Mouse (Mus musculus) cortical plate, adult 2 months (tissue): Measurements from ENCODE around the gene Etv6. TPM values are rescaled to one million over a fixed set of nuclear protein-coding genes. Genes with fewer than 3 reads are reported as not detected.

Experiments used
- H3K27ac ChIP-seq: fragments of 200-500 bp; 2 replicates; pipeline ENCODE4 v1.5.1; 2012; ENCODE audit warnings: low read length, control low read depth, inconsistent platforms; ENCODE audit not compliant: insufficient read depth
- H3K4me1 ChIP-seq: fragments of 200-500 bp; 2 replicates; pipeline ENCODE4 v1.6.1; 2011; ENCODE audit warnings: low read length; ENCODE audit not compliant: control insufficient read depth, insufficient read depth
- H3K4me3 ChIP-seq: fragments of 200-500 bp; 2 replicates; pipeline ENCODE4 v1.5.1; 2011; ENCODE audit warnings: mild to moderate bottlenecking, low read length, control low read depth; ENCODE audit not compliant: insufficient read depth
- CTCF ChIP-seq: fragments of 200-500 bp; IDR thresholded peaks from 2 replicates; pipeline ENCODE4 v1.5.1; 2011; ENCODE audit warnings: mild to moderate bottlenecking, control low read depth, low read length; ENCODE audit not compliant: insufficient read depth; ENCODE audit errors: extremely low read depth
- POLR2A ChIP-seq: fragments of 200-500 bp; IDR thresholded peaks from 2 replicates; pipeline ENCODE4 v1.6.1; 2011; ENCODE audit warnings: mild to moderate bottlenecking, low read length, control low read depth; ENCODE audit not compliant: insufficient read depth; ENCODE audit errors: extremely low read depth
- polyA plus RNA-seq: library from polyadenylated mRNA; depleted of rRNA; stranded (reverse); fragments of >200 nt; gene quantifications from 2 replicates; pipeline ENCODE4 v1.2.3, GENCODE M21; 2012

The Etv6 gene
- polyA plus RNA-seq, 1 experiment = 13.0 TPM

GRCm38 (mm10) chr6:134183592-134184342 lies 148.3 kb downstream of the Etv6 start:
- Histone ChIP-seq H3K4me3 (no peak overlapping the region), H3K4me1 (peaks cover 7% of the 10 kb centered on the region), H3K27ac (no peak overlapping the region)
- TF ChIP-seq CTCF (no peak), POLR2A (no peak)

- peaks cover 7% of the 10 kb centered on the region for H3K4me1 ChIP-seq
- no peak overlapping the region for H3K4me3 ChIP-seq
- TF ChIP-seq CTCF = no peak
- no peak for TF ChIP-seq POLR2A
- H3K27ac ChIP-seq = no peak overlapping the region
Measured at GRCm38 (mm10) chr6:134186286-134186903, 150.9 kb downstream of the Etv6 start.

GRCm38 (mm10) chr6:134188719-134189118 lies 153.2 kb downstream of the Etv6 start:
- no peak overlapping the region for H3K4me3 ChIP-seq
- H3K27ac ChIP-seq = no peak overlapping the region
- H3K4me1 ChIP-seq = peaks cover 1% of the 10 kb centered on the region; the same call in 1 of the 2 replicates
- TF ChIP-seq POLR2A (no peak), CTCF (no peak)

GRCm38 (mm10) chr6:134189174-134189573 lies 153.7 kb downstream of the Etv6 start:
- H3K27ac ChIP-seq = no peak overlapping the region
- H3K4me3 ChIP-seq = no peak overlapping the region
- TF ChIP-seq CTCF (no peak), POLR2A (no peak)
- peaks cover 1% of the 10 kb centered on the region; the same call in 1 of the 2 replicates for H3K4me1 ChIP-seq

GRCm38 (mm10) chr6:134189575-134190132 lies 154.2 kb downstream of the Etv6 start:
- H3K27ac ChIP-seq = no peak overlapping the region

GRCm38 (mm10) chr6:134190597-134191278 lies 155.2 kb downstream of the Etv6 start:
- Histone ChIP-seq H3K27ac (no peak overlapping the region), H3K4me1 (peaks cover 1% of the 10 kb centered on the region; the same call in 1 of the 2 replicates)
- TF ChIP-seq POLR2A = no peak
- no peak for TF ChIP-seq CTCF

More at GRCm38 (mm10) chr6:134189575-134190132, 154.2 kb downstream of the Etv6 start:
- no peak overlapping the region for H3K4me3 ChIP-seq
- TF ChIP-seq POLR2A = no peak
- no peak for TF ChIP-seq CTCF
- peaks cover 1% of the 10 kb centered on the region; the same call in 1 of the 2 replicates for H3K4me1 ChIP-seq

GRCm38 (mm10) chr6:134192710-134193109 lies 157.2 kb downstream of the Etv6 start:
- Histone ChIP-seq H3K27ac (no peak overlapping the region), H3K4me3 (no peak overlapping the region), H3K4me1 (peaks cover 1% of the 10 kb centered on the region; the same call in 1 of the 2 replicates)
- TF ChIP-seq POLR2A (no peak), CTCF (no peak)

More at GRCm38 (mm10) chr6:134190597-134191278, 155.2 kb downstream of the Etv6 start:
- H3K4me3 ChIP-seq = no peak overlapping the region

GRCm38 (mm10) chr6:134199895-134200294 lies 164.4 kb downstream of the Etv6 start:
- peaks cover 5% of the 10 kb centered on the region; the same call in 1 of the 2 replicates for H3K4me1 ChIP-seq
- H3K4me3 ChIP-seq = no peak overlapping the region
- TF ChIP-seq POLR2A (no peak), CTCF (no peak)
- H3K27ac ChIP-seq = no peak overlapping the region

GRCm38 (mm10) chr6:134200577-134200976 lies 165.1 kb downstream of the Etv6 start:
- Histone ChIP-seq H3K4me1 (peaks cover 5% of the 10 kb centered on the region; the same call in 1 of the 2 replicates), H3K4me3 (no peak overlapping the region), H3K27ac (no peak overlapping the region)
- TF ChIP-seq POLR2A = no peak
- no peak for TF ChIP-seq CTCF
